Mouse (Mus musculus): ENCODE measurements at regions not wholly inside any gene's neighbourhood (a gene's known extent, or its start where the extent isn't known, plus 50 kb on each side); places are given as distances from the start of the nearest gene placed in this dataset.

DNA sequence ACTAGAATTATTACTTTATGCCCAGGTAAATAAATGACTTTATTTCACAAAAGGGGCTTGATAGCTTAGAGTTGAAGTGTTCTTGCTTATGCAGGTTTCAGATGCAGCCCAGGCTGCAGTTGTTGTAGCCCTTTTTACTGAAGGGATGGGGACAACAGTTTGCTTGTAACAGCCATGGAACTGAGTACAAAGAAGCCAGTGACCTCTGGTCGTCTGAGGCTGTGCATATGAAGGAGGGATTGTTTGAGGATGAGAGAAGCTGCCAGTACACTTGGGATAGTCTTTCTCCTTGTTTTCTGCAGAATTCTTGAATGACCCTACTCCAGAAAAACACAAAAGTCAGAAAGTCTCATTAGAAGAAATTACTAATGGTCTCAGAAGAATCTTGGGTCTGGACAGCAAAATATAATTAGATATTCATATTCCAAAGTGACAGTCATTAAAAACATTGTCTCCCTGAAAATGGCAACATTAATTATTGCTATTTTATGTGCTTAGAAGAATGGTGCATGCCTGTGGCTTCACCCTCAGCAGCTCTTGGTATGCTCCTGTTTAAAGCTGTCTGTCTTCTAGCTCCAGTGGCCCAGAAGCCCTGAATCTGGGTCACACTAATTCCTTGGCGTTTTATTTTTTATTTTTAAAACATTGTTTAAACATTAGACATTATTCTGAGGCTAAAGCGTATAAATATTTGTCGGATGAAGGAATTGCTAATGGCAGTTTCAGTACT, 61.9 kb upstream of the Arhgap32 start:
- no peak for DNase-seq (ENCODE audit: low spot score)

DNA sequence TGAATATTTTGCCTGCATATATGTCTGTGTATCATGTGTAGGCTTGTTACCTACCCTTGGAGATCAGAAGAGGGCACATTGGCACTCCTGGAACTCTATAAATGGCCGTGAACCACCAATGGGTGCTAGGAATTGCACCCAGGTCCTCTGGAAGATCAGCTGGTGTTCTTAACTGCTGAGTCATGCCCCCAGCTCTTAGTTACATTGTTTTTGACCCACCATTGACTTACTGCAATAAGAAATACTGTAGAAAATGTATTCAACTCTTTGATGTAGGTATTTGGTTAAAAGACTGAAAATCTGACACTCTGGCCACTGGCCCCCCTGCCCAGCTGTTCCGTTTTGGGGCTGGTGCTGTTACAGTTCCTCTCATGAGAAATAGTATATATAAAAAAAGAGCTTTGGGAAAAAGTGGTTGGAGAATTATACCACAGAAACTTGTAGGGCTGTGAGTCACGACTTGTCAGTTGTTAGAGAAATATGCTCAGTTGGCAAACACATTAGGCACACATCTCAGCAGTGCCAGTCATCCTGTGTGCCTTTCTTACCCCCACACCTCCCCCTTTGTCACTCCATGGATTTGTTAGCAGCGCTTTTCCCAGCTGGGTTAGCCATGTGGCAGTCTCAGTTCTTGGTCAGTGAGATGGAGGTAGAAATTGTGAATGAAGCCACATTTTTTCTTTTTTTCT, 58.4 kb upstream of the Arhgap32 start:
- DNase-seq (ENCODE audit: low spot score) = no peak

DNA sequence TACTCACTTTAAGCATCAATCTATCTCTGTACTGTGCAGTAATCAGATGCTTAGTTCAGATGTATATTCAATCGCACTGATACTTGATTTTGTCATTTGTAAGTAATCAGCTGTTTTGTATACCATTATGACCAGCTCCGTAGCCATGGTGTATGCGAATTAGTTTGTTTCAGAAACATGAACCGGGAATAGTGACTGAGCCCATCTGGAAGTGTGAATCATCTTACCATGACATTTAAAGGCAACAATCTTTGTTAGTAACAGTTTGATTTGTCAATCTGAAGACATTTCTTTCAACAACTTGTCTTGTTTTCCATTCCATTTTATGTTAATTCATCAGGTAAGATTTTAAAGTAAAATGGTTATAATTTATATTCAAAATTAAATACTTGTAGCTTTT, 53.2 kb upstream of the Arhgap32 start:
- DNase-seq (ENCODE audit: low spot score) = no peak

DNA sequence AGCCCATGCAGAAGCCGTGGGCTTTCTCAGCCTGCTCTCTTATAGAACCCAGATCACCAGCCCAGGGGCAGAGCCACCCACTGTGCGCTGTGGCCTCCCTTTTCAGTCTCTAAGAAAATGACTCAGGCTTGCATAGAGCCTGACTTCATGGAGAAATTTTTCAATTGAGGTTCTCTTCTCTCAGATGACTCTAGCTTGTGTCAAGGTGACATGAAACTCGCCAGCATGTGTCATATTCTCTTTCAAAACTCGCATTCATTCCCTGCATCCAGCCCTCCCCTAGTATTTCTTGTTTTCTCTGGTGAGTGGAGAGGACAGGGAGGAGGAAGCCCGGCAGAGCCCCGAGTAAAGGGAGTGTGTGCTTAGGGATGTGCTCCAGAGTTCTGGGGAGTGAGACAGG, 52.4 kb upstream of the Arhgap32 start:
- DNase-seq (ENCODE audit: low spot score) = no peak

DNA sequence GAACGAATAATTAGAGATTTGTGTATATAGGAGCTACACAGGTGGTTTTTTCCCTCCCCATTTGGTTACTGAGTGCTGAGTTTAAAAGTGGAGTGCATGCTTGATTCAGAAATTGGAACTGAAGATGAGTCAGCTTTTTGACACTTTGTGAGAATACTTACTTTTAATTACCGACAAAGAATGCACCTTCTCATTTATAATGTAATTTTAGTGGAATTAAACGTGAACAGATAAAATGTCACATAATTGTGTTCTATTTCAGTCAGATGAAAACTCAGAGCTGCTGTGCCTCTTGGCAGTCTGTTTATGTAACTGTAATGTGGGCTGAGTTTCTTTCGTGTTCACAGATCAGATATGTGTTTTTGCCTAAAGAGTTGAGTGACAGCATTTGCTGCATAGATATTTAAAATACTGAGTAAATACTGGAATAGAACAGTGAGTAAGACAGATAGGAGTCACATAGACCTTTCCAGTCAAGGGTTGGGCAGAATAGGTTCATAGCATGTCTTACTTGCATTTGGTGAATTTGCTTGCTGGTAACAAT, 51.9 kb upstream of the Arhgap32 start:
- no peak for DNase-seq (ENCODE audit: low spot score)

Measured in ovary, adult 18-20 months (tissue).